Mouse (Mus musculus): Measurements from ENCODE around the gene Bag6.

GRCm38 (mm10) chr17:35094475-35095365 is 40.3 kb upstream of the Bag6 start:
- TF ChIP-seq POLR2A (IDR thresholded peaks at IDR 0.05; ENCODE audit: borderline replicate concordance, extremely low read depth, insufficient read depth, insufficient read length, poor library complexity, severe bottlenecking), result no peak
- TF ChIP-seq CTCF (IDR thresholded peaks at IDR 0.05; ENCODE audit: borderline replicate concordance, extremely low read depth, insufficient read depth, insufficient read length), result no peak
